18 mouse cellular contexts compared by ENCODE assay signal in the genomic region with DNA sequence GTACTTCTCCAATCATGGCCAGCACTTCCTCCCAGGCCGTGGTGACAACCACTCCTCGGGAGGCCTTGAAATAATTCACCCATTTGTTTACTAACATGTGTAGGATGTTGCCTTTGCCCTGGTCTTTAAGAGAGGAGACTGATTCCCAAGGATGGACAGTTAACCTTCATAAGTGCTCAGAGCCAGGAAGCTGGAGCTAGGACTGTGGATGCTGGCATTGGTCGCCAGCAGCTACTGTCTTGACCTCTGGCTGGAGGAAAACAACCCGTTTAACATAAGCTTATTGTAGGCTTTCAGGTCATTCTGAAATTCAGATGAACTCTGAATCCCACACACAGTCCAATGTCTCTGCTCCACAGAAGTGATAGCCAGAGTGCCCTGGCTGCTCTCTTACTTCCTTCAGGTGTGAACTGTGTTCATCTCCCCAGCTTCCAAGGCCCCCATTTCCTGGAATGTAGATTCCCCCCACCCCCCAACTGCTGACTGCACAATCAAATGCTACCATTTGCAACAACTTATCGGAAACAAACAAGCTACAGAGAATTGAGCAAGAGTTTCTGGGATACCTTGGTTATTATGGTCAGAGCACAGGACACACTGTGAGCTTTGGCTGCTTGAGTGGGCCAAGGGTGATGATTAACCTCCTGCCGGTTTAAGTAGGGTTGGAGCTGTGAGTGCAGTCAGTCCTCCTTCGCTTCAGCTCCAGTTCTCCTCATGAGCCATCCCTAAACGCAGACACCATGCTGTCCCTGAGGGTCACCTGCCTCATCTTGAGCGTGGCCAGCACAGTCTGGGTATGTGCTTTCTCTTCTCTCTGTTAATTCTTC. TPM values are rescaled to one million over a fixed set of nuclear protein-coding genes. Genes with fewer than 3 reads are reported as not detected.
A peak's percentile ranks its signal among the peaks of the same experiment; 100 is the strongest.
DNase-seq lines count a peak whose midpoint lies in the region; ATAC-seq lines count a peak whose summit lies in the region.
"Had no signal": no experiment of that assay in that cellular context is flagged by ENCODE, and none has a peak within 500 bp of the region (broad histone marks: within the 10 kb centered on the region; RNA-seq: fewer than 3 reads in every experiment).

Gene Fga (plus strand): TSS at position 602 of the 827 bp plus-strand sequence.

- no peaks in the 10 kb centered on the region for H3K4me1 ChIP-seq in kidney, embryonic 14.5 days (ENCODE audit: control insufficient read depth, insufficient read depth, low read length)
- peaks cover 4% of the 10 kb centered on the region; the same call in 1 of the 2 replicates for H3K4me1 ChIP-seq in forebrain, embryonic 10.5 days
- H3K4me1 ChIP-seq: heart, embryonic 13.5 days; limb, embryonic 15.5 days had no signal

- H3K27ac ChIP-seq in kidney, embryonic 14.5 days (ENCODE audit: low read depth, low read length) = no peak within 1 kb of the TSS
- no peak within 1 kb of the TSS for H3K27ac ChIP-seq in forebrain, embryonic 10.5 days
- H3K27ac ChIP-seq: heart, embryonic 13.5 days; limb, embryonic 15.5 days had no signal

- no peak within 1 kb of the TSS for H3K4me3 ChIP-seq in kidney, embryonic 14.5 days (ENCODE audit: low read length)
- H3K4me3 ChIP-seq in forebrain, embryonic 10.5 days = no peak within 1 kb of the TSS
- H3K4me3 ChIP-seq: heart, embryonic 13.5 days; limb, embryonic 15.5 days had no signal

- no peaks in the 10 kb centered on the region for H3K27me3 ChIP-seq in kidney, embryonic 14.5 days (ENCODE audit: control insufficient read depth, insufficient read depth, low read length)
- no peaks in the 10 kb centered on the region for H3K27me3 ChIP-seq in forebrain, embryonic 10.5 days (ENCODE audit: poor library complexity, severe bottlenecking)
- H3K27me3 ChIP-seq: heart, embryonic 13.5 days; limb, embryonic 15.5 days had no signal

- ATAC-seq in kidney, embryonic 14.5 days (ENCODE audit: low FRiP score, low TSS enrichment) = no peak
- ATAC-seq: forebrain, postnatal 0 days had no signal

- no peaks in the 10 kb centered on the region for H3K36me3 ChIP-seq in kidney, embryonic 14.5 days (ENCODE audit: control insufficient read depth, insufficient read depth, low read length)
- H3K36me3 ChIP-seq in forebrain, embryonic 10.5 days (replicated peaks) = no peaks in the 10 kb centered on the region
- H3K36me3 ChIP-seq: heart, embryonic 13.5 days; limb, embryonic 15.5 days had no signal

- 75% methylated on average over 9 of the region's 9 CpGs for WGBS in kidney, embryonic 14.5 days
- WGBS in forebrain, embryonic 10.5 days = 82% methylated on average over 9 of the region's 9 CpGs

- DNase-seq in kidney, adult 11 months = peak; percentile 69
- peak; percentile 65 to 67 for DNase-seq in kidney, adult 8-10 months
- DNase-seq in liver = peak; percentile 28
- peak; percentile 86 for DNase-seq in yolk sac, embryonic 10.5 days (ENCODE audit: low spot score)
- DNase-seq in forebrain, embryonic 10.5 days (ENCODE audit: extremely low spot score, low spot score) = no peak
- no peak for DNase-seq in cerebellum, postnatal 10 days
- DNase-seq: adrenal gland, postnatal 25 days; forebrain, postnatal 0 days; gastrocnemius, postnatal 25 days; lung, postnatal 4 days; midbrain, embryonic 14.5 days; right cerebral cortex, postnatal 25 days; thymus, postnatal 14 days had no signal

- no peak within 1 kb of the TSS for H3K4me2 ChIP-seq in kidney, embryonic 14.5 days (replicated peaks; ENCODE audit: low read depth, low read length)
- H3K4me2 ChIP-seq: heart, embryonic 13.5 days; limb, embryonic 15.5 days had no signal

- H3K9ac ChIP-seq in kidney, embryonic 14.5 days (ENCODE audit: low read depth, low read length) = no peak within 1 kb of the TSS
- H3K9ac ChIP-seq: forebrain, postnatal 0 days; heart, embryonic 13.5 days; limb, embryonic 15.5 days had no signal

- no peaks in the 10 kb centered on the region for H3K9me3 ChIP-seq in kidney, embryonic 14.5 days (ENCODE audit: control insufficient read depth, low read length)
- no peaks in the 10 kb centered on the region for H3K9me3 ChIP-seq in forebrain, embryonic 10.5 days
- H3K9me3 ChIP-seq: heart, embryonic 13.5 days; limb, embryonic 15.5 days had no signal

RNA-seq across cellular contexts. Expression of gene Fga, which starts in this region (rescaled TPM):
- polyA plus RNA-seq in kidney, embryonic 14.5 days (2014; fragmentation: Nextera tagmentation; extraction: Ambion mirVana) = 0.30 and 0.60 TPM in 2 replicates
- polyA plus RNA-seq in forebrain, embryonic 10.5 days (2016; fragmentation: Nextera tagmentation; extraction: Ambion mirVana) = not detected in 2 replicates
- polyA plus RNA-seq: C2C12; hindbrain, embryonic 11.5 days had no signal

Comparison
In these comparisons a context has a peak if more than half of its experiments do, and no peak if none do; other contexts are left out.
1. DNase-seq: peak in kidney, adult 11 months (single experiment), kidney, adult 8-10 months (2 of 2), liver (single experiment) and yolk sac, embryonic 10.5 days (single experiment); none in forebrain, embryonic 10.5 days (single experiment) and cerebellum, postnatal 10 days (0 of 2).